Mouse (Mus musculus) ES-Bruce4 (cell line): ENCODE data around the gene Abhd14a. TPM values are rescaled to one million over a fixed set of nuclear protein-coding genes. Genes with fewer than 3 reads are reported as not detected.

ENCODE experiments used
- H3K27ac ChIP-seq: 2 replicates; pipeline ENCODE4 v1.5.1; 2012; ENCODE audit warnings: low read length, inconsistent platforms; ENCODE audit not compliant: insufficient read depth
- H3K27me3 ChIP-seq: 2 replicates; pipeline ENCODE4 v1.6.1; 2012; ENCODE audit warnings: mild to moderate bottlenecking, low read length, inconsistent platforms; ENCODE audit not compliant: control insufficient read depth, poor library complexity, insufficient read depth, severe bottlenecking
- H3K36me3 ChIP-seq: 2 replicates; pipeline ENCODE4 v1.6.1; 2012; ENCODE audit warnings: inconsistent platforms, mild to moderate bottlenecking, low read length, moderate library complexity; ENCODE audit not compliant: control insufficient read depth, poor library complexity, insufficient read depth, severe bottlenecking
- H3K4me1 ChIP-seq: one replicate; pipeline ENCODE4 v1.8.1; 2011; ENCODE audit warnings: low read length; ENCODE audit not compliant: control insufficient read depth, insufficient read depth
- H3K4me3 ChIP-seq: 2 replicates; pipeline ENCODE4 v1.5.1; 2011; ENCODE audit warnings: low read depth, mild to moderate bottlenecking, low read length
- H3K9ac ChIP-seq: 2 replicates; pipeline ENCODE4 v1.6.1; 2012; ENCODE audit warnings: low read depth, mild to moderate bottlenecking, inconsistent platforms; ENCODE audit not compliant: poor library complexity, severe bottlenecking
- H3K9me3 ChIP-seq: replicated peaks from 2 replicates; pipeline ENCODE4 v1.6.1; 2012; ENCODE audit warnings: mild to moderate bottlenecking, low read length, inconsistent platforms; ENCODE audit not compliant: control insufficient read depth, poor library complexity, insufficient read depth, severe bottlenecking
- CTCF ChIP-seq: IDR thresholded peaks from one replicate; pipeline ENCODE4 v1.8.1; 2011; ENCODE audit warnings: low read depth, low read length
- EP300 ChIP-seq: IDR thresholded peaks from 2 replicates; pipeline ENCODE4 v1.6.1; 2011; ENCODE audit warnings: low read depth, low read length; ENCODE audit not compliant: insufficient read depth
- POLR2A ChIP-seq: IDR thresholded peaks from one replicate; pipeline ENCODE4 v1.8.1; 2011; ENCODE audit warnings: low read length; ENCODE audit not compliant: insufficient read depth
- polyA plus RNA-seq: library from polyadenylated mRNA; stranded (reverse); fragments of >200 nt; gene quantifications from 2 replicates; pipeline ENCODE4 v1.2.4, GENCODE M21; 2011; ENCODE audit warnings: low read depth; ENCODE audit not compliant: missing spikeins, insufficient read depth, insufficient read length

Gene Abhd14a
- polyA plus RNA-seq, 1 experiment, result 35.5 TPM

DNA sequence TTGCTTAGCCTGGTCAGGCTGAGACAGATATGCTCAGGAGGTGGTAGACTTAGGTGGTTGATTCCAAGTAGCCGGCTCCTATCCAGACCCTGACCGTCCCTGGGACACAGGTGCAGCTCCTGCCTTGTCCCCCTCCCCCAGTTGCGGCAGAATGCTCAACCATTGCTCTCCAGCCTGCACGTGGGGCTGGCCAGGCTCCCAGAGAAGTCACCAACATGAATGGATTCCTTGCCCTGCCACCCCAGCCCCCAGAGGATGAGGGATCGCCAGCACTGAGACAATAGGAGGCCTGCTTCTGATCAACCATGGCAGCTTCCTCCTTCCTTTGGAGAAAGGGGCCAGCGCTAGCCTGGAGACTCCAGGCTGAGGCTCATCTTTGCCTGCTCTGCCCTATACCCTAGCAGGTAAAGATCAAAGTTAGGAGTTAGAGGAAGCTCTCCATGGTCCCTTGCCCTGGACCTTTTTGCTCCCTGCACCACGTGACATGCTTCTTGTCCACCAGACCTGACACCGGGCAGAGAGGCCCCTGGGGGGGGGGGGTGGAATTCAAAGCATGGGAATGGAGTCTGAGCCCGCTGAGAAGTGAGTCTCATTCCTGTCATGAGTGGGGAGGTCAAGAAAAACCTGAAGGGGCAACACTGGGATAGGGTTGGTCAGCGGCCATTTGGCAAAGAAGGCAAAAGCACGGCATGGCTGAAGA lies 54.5 kb downstream of the Abhd14a start:
- no peaks in the 10 kb centered on the region for H3K9me3 ChIP-seq
- no peak overlapping the region for H3K9ac ChIP-seq
- H3K27ac ChIP-seq, result no peak overlapping the region
- TF ChIP-seq EP300 (no peak), POLR2A (no peak), CTCF (no peak)
- no peaks in the 10 kb centered on the region for H3K4me1 ChIP-seq
- H3K36me3 ChIP-seq, result no peaks in the 10 kb centered on the region
- no peak overlapping the region for H3K4me3 ChIP-seq
- no peaks in the 10 kb centered on the region for H3K27me3 ChIP-seq

Other genes with a start within 250 kb of the Abhd14a start
- 23.2 and 23.4 TPM in 2 replicates for gene Ppm1m, start 247.9 kb downstream of the Abhd14a start, polyA plus RNA-seq
- 27.3 and 36.7 TPM in 2 replicates for gene Twf2, start 244.6 kb downstream of the Abhd14a start, polyA plus RNA-seq
- gene Tlr9, start 225.1 kb downstream of the Abhd14a start, polyA plus RNA-seq, result not detected in 2 replicates
- gene Alas1, start 199.0 kb downstream of the Abhd14a start, polyA plus RNA-seq, result 39.8 and 41.9 TPM in 2 replicates
- 24.1 and 24.3 TPM in 2 replicates for gene Poc1a, start 166.6 kb downstream of the Abhd14a start, polyA plus RNA-seq
- 22.4 and 22.6 TPM in 2 replicates for gene Dusp7, start 79.0 kb downstream of the Abhd14a start, polyA plus RNA-seq
- 237 and 294 TPM in 2 replicates for gene Rpl29, start 18.2 kb downstream of the Abhd14a start, polyA plus RNA-seq
- gene Acy1, start 9.4 kb downstream of the Abhd14a start, polyA plus RNA-seq, result 33.9 and 36.0 TPM in 2 replicates
- 6.7 and 7.5 TPM in 2 replicates for gene Abhd14b, start 219 bp downstream of the Abhd14a start, polyA plus RNA-seq
- gene Pcbp4, start 5.6 kb upstream of the Abhd14a start, polyA plus RNA-seq, result 99.2 and 115 TPM in 2 replicates
- gene Gpr62, start 18.3 kb upstream of the Abhd14a start, polyA plus RNA-seq, result 0.30 and 0.44 TPM in 2 replicates
- gene Rrp9, start 28.3 kb upstream of the Abhd14a start, polyA plus RNA-seq, result 82.1 and 89.4 TPM in 2 replicates
- 5.1 and 8.0 TPM in 2 replicates for gene Parp3, start 29.3 kb upstream of the Abhd14a start, polyA plus RNA-seq
- gene Iqcf1, start 52.3 kb upstream of the Abhd14a start, polyA plus RNA-seq, result not detected in 2 replicates
- not detected in 2 replicates for gene Iqcf5, start 66.9 kb upstream of the Abhd14a start, polyA plus RNA-seq
- not detected in 2 replicates for gene Iqcf3, start 114.0 kb upstream of the Abhd14a start, polyA plus RNA-seq
- not detected in 2 replicates for gene Iqcf4, start 123.3 kb upstream of the Abhd14a start, polyA plus RNA-seq
- not detected in 2 replicates for gene Iqcf6, start 178.9 kb upstream of the Abhd14a start, polyA plus RNA-seq
- not detected in 2 replicates for gene Grm2, start 208.4 kb upstream of the Abhd14a start, polyA plus RNA-seq
- gene Tex264, start 238.2 kb upstream of the Abhd14a start, polyA plus RNA-seq, result 30.8 and 38.7 TPM in 2 replicates